Mouse (Mus musculus) hindbrain, embryonic 15.5 days (tissue): Measurements from ENCODE around the gene St6galnac3. TPM values are rescaled to one million over a fixed set of nuclear protein-coding genes. Genes with fewer than 3 reads are reported as not detected.

Source experiments
- ATAC-seq: fragments of 200-750 bp; cut with Nextera tagmentation; 2 replicates; pipeline ENCODE4 v1.8.0; 2017; ENCODE audit warnings: low read depth, moderate number of reproducible peaks, moderate TSS enrichment; ENCODE audit not compliant: low FRiP score
- H3K27ac ChIP-seq: fragments of 300-500 bp; sonication (generic); replicated peaks from 2 replicates; pipeline ENCODE4 v1.5.1; 2015; ENCODE audit warnings: mild to moderate bottlenecking, inconsistent platforms
- H3K27me3 ChIP-seq: fragments of 300-500 bp; sonication (generic); 2 replicates; pipeline ENCODE4 v1.6.1; 2015; ENCODE audit warnings: control low read depth, inconsistent platforms
- H3K36me3 ChIP-seq: fragments of 300-500 bp; sonication (generic); 2 replicates; pipeline ENCODE4 v1.6.1; 2015; ENCODE audit warnings: control low read depth, inconsistent platforms
- H3K4me1 ChIP-seq: fragments of 300-500 bp; sonication (generic); replicated peaks from 2 replicates; pipeline ENCODE4 v1.6.1; 2015; ENCODE audit warnings: control low read depth, inconsistent platforms
- H3K4me2 ChIP-seq: fragments of 300-500 bp; sonication (generic); 2 replicates; pipeline ENCODE4 v1.6.1; 2015; ENCODE audit warnings: moderate library complexity, mild to moderate bottlenecking, inconsistent platforms
- H3K4me3 ChIP-seq: fragments of 300-500 bp; sonication (generic); 2 replicates; pipeline ENCODE4 v1.5.1; 2015; ENCODE audit warnings: mild to moderate bottlenecking, inconsistent platforms
- H3K9ac ChIP-seq: fragments of 300-500 bp; sonication (generic); 2 replicates; pipeline ENCODE4 v1.6.1; 2015; ENCODE audit warnings: inconsistent platforms
- H3K9me3 ChIP-seq: fragments of 300-500 bp; sonication (generic); 2 replicates; pipeline ENCODE4 v1.6.1; 2016; ENCODE audit warnings: control low read depth, inconsistent platforms
- WGBS: fragments of 180-500 bp; shearing (Covaris S2); methylation state at CpG from one replicate; pipeline ENCODE4 v1.1.7; 2015; 5-methylcytosine and 5-hydroxymethylcytosine counted together
- polyA plus RNA-seq: library from polyadenylated mRNA; unstranded; fragments of >200 nt; fragmentation: Nextera tagmentation; extraction: Ambion mirVana; gene quantifications from 2 replicates; pipeline ENCODE4 v1.2.1, GENCODE M21; 2015

Gene St6galnac3
- polyA plus RNA-seq, 1 experiment from 2014 or later: 23.1 TPM

GRCm38 (mm10) chr3:153432053-153432816, 292.7 kb downstream of the St6galnac3 start:
- H3K27me3 ChIP-seq: no peaks in the 10 kb centered on the region
- no peak overlapping the region for H3K9ac ChIP-seq
- H3K4me1 ChIP-seq: peaks cover 25% of the 10 kb centered on the region
- H3K4me3 ChIP-seq: no peak overlapping the region
- 67% methylated on average over 6 of the region's 6 CpGs for WGBS
- no peak overlapping the region for H3K4me2 ChIP-seq
- no peak for ATAC-seq
- H3K9me3 ChIP-seq: no peaks in the 10 kb centered on the region
- H3K27ac ChIP-seq: no peak overlapping the region
- H3K36me3 ChIP-seq: no peaks in the 10 kb centered on the region

- no peaks in the 10 kb centered on the region for H3K27me3 ChIP-seq
- no peaks in the 10 kb centered on the region for H3K9me3 ChIP-seq
- no peak overlapping the region for H3K9ac ChIP-seq
- H3K4me2 ChIP-seq: no peak overlapping the region
- WGBS: 21% methylated on average over 8 of the region's 8 CpGs
- peaks cover 12% of the 10 kb centered on the region for H3K4me1 ChIP-seq
- H3K36me3 ChIP-seq: no peaks in the 10 kb centered on the region
- H3K4me3 ChIP-seq: no peak overlapping the region
- 0 out of 2 replicates have a peak, but pooled peaks have one; percentile 62 for ATAC-seq
- 0 out of 2 replicates have a peak overlapping the region, but pooled peaks have one; percentile 18 for H3K27ac ChIP-seq
Measured at GRCm38 (mm10) chr3:153429840-153430239, 295.1 kb downstream of the St6galnac3 start.

- Histone ChIP-seq H3K4me1 (peaks cover 19% of the 10 kb centered on the region), H3K36me3 (no peaks in the 10 kb centered on the region), H3K9me3 (no peaks in the 10 kb centered on the region), H3K9ac (no peak overlapping the region), H3K4me3 (no peak overlapping the region), H3K27ac (no peak overlapping the region), H3K4me2 (no peak overlapping the region), H3K27me3 (0 out of 2 replicates have a peak, but pooled peaks cover 3% of the 10 kb centered on the region)
- ATAC-seq: no peak
- WGBS: 49% methylated on average over 7 of the region's 7 CpGs
Measured at GRCm38 (mm10) chr3:153421918-153422290, 303.1 kb downstream of the St6galnac3 start.

GRCm38 (mm10) chr3:153421060-153421917, 303.7 kb downstream of the St6galnac3 start:
- no peak for ATAC-seq
- WGBS: 51% methylated on average over 14 of the region's 14 CpGs

GRCm38 (mm10) chr3:153419331-153419730, 305.6 kb downstream of the St6galnac3 start:
- Histone ChIP-seq H3K36me3 (no peaks in the 10 kb centered on the region), H3K27ac (no peak overlapping the region), H3K4me3 (no peak overlapping the region), H3K4me2 (no peak overlapping the region), H3K9me3 (no peaks in the 10 kb centered on the region), H3K27me3 (0 out of 2 replicates have a peak, but pooled peaks cover 3% of the 10 kb centered on the region), H3K4me1 (peaks cover 19% of the 10 kb centered on the region), H3K9ac (no peak overlapping the region)
- no peak for ATAC-seq
- 84% methylated on average over 7 of the region's 7 CpGs for WGBS

More at GRCm38 (mm10) chr3:153421060-153421917, 303.7 kb downstream of the St6galnac3 start:
- Histone ChIP-seq H3K9ac (no peak overlapping the region), H3K4me1 (peaks cover 19% of the 10 kb centered on the region), H3K4me3 (no peak overlapping the region), H3K27me3 (0 out of 2 replicates have a peak, but pooled peaks cover 3% of the 10 kb centered on the region), H3K4me2 (no peak overlapping the region), H3K27ac (no peak overlapping the region), H3K9me3 (no peaks in the 10 kb centered on the region), H3K36me3 (no peaks in the 10 kb centered on the region)

- WGBS: 63% methylated on average over 9 of the region's 9 CpGs
- no peak overlapping the region for H3K27ac ChIP-seq
- H3K36me3 ChIP-seq: no peaks in the 10 kb centered on the region
- H3K9ac ChIP-seq: no peak overlapping the region
- no peak overlapping the region for H3K4me3 ChIP-seq
- 0 out of 2 replicates have a peak, but pooled peaks cover 3% of the 10 kb centered on the region for H3K27me3 ChIP-seq
- no peak for ATAC-seq
- no peaks in the 10 kb centered on the region for H3K9me3 ChIP-seq
- no peak overlapping the region for H3K4me2 ChIP-seq
- H3K4me1 ChIP-seq: peaks cover 18% of the 10 kb centered on the region
Measured at GRCm38 (mm10) chr3:153417001-153417400, 308.0 kb downstream of the St6galnac3 start.

- H3K4me1 ChIP-seq: peaks cover 12% of the 10 kb centered on the region
- no peak overlapping the region for H3K9ac ChIP-seq
- H3K4me2 ChIP-seq: no peak overlapping the region
- H3K9me3 ChIP-seq: no peaks in the 10 kb centered on the region
- no peak overlapping the region for H3K4me3 ChIP-seq
- no peaks in the 10 kb centered on the region for H3K36me3 ChIP-seq
- 0 out of 2 replicates have a peak, but pooled peaks cover 3% of the 10 kb centered on the region for H3K27me3 ChIP-seq
- H3K27ac ChIP-seq: no peak overlapping the region
- WGBS: 71% methylated on average over 4 of the region's 4 CpGs
- no peak for ATAC-seq
Measured at GRCm38 (mm10) chr3:153416383-153416782, 308.6 kb downstream of the St6galnac3 start.

- WGBS: 82% methylated on average over 2 of the region's 2 CpGs
- H3K36me3 ChIP-seq: no peaks in the 10 kb centered on the region
- no peak overlapping the region for H3K4me2 ChIP-seq
- no peaks in the 10 kb centered on the region for H3K27me3 ChIP-seq
- no peak overlapping the region for H3K9ac ChIP-seq
- H3K4me3 ChIP-seq: no peak overlapping the region
- H3K4me1 ChIP-seq: peaks cover 5% of the 10 kb centered on the region; the same call in 1 of the 2 replicates
- ATAC-seq: no peak
- H3K9me3 ChIP-seq: no peaks in the 10 kb centered on the region
- no peak overlapping the region for H3K27ac ChIP-seq
Measured at GRCm38 (mm10) chr3:153414132-153414531, 310.8 kb downstream of the St6galnac3 start.

- no peak for ATAC-seq
- Histone ChIP-seq H3K36me3 (no peaks in the 10 kb centered on the region), H3K4me1 (peaks cover 19% of the 10 kb centered on the region), H3K9ac (no peak overlapping the region), H3K9me3 (no peaks in the 10 kb centered on the region), H3K4me2 (no peak overlapping the region), H3K27ac (no peak overlapping the region), H3K27me3 (no peaks in the 10 kb centered on the region), H3K4me3 (no peak overlapping the region)
- WGBS: 46% methylated on average over 9 of the region's 9 CpGs
Measured at GRCm38 (mm10) chr3:153409286-153409685, 315.7 kb downstream of the St6galnac3 start.

GRCm38 (mm10) chr3:153408361-153408760, 316.6 kb downstream of the St6galnac3 start:
- WGBS: 90% methylated on average over 6 of the region's 6 CpGs
- Histone ChIP-seq H3K9me3 (no peaks in the 10 kb centered on the region), H3K27ac (no peak overlapping the region), H3K4me2 (no peak overlapping the region), H3K4me1 (peaks cover 19% of the 10 kb centered on the region), H3K27me3 (no peaks in the 10 kb centered on the region), H3K36me3 (no peaks in the 10 kb centered on the region), H3K9ac (no peak overlapping the region), H3K4me3 (no peak overlapping the region)
- no peak for ATAC-seq

- Histone ChIP-seq H3K36me3 (no peaks in the 10 kb centered on the region), H3K4me1 (peaks cover 19% of the 10 kb centered on the region), H3K9me3 (no peaks in the 10 kb centered on the region), H3K4me2 (no peak overlapping the region), H3K27me3 (no peaks in the 10 kb centered on the region), H3K27ac (no peak overlapping the region), H3K9ac (no peak overlapping the region), H3K4me3 (no peak overlapping the region)
- ATAC-seq: no peak
- WGBS: 94% methylated on average over 6 of the region's 6 CpGs
Measured at GRCm38 (mm10) chr3:153407698-153408097, 317.3 kb downstream of the St6galnac3 start.

- Histone ChIP-seq H3K9ac (no peak overlapping the region), H3K36me3 (no peaks in the 10 kb centered on the region), H3K27ac (no peak overlapping the region), H3K4me1 (peaks cover 19% of the 10 kb centered on the region), H3K27me3 (no peaks in the 10 kb centered on the region), H3K4me3 (no peak overlapping the region), H3K9me3 (no peaks in the 10 kb centered on the region), H3K4me2 (no peak overlapping the region)
- ATAC-seq: no peak
- WGBS: 93% methylated on average over 1 of the region's 1 CpGs
Measured at GRCm38 (mm10) chr3:153406858-153407257, 318.1 kb downstream of the St6galnac3 start.
